Mouse (Mus musculus) kidney, adult 11 months (tissue): ENCODE data around the gene Alad.
"Not testable (repeated sequence)": the region's sequence is repeated elsewhere in the genome, so short reads cannot be mapped to it uniquely, and the experiment has no call there.

Experiments used
- DNase-seq: peaks from one replicate; pipeline ENCODE4 v3.0.0; 2022

The Alad gene

DNA sequence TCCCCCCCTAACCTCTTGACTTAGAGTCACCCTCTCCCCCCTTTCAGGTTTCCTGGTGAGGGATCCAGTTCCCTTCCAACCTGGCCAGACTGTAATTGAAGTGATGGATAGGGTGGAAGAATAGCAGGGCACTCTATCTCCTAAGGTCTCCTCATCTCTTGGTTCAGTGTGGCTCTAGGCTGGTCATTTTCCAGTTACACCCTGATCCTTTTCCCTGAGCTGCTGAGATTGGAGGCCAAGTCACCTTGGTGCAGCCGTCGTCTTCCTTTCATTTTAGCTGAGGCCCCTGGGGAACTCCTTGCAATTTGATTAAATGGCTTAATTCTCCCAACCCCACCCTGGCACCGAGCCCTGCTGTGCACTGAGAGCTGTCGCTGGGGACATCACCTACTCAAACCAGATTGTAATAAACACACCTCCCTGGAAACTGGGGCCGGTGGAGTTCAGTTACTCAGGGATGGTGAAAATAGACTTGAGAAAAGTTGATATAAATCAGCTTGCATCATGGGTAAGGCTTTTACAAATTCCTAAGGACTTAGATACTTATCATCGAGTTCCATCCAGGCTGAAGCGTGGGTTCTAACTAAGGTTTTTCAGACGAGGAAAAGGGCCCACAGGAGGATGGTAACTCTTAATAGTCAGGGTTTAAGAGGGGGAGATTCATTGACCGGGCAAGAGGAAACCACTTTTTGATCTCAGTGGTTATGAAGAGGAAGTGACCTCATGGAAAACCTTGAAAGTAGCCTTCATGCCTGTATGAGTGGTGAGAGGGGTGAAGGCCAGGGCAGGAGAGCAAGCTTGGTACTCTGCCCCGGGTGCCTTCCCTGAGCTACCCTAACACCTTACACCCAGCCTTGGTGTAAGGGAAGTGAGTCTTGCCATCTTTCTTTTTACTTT is 38.8 kb downstream of the Alad start:
- peak; percentile 40 for DNase-seq

DNA sequence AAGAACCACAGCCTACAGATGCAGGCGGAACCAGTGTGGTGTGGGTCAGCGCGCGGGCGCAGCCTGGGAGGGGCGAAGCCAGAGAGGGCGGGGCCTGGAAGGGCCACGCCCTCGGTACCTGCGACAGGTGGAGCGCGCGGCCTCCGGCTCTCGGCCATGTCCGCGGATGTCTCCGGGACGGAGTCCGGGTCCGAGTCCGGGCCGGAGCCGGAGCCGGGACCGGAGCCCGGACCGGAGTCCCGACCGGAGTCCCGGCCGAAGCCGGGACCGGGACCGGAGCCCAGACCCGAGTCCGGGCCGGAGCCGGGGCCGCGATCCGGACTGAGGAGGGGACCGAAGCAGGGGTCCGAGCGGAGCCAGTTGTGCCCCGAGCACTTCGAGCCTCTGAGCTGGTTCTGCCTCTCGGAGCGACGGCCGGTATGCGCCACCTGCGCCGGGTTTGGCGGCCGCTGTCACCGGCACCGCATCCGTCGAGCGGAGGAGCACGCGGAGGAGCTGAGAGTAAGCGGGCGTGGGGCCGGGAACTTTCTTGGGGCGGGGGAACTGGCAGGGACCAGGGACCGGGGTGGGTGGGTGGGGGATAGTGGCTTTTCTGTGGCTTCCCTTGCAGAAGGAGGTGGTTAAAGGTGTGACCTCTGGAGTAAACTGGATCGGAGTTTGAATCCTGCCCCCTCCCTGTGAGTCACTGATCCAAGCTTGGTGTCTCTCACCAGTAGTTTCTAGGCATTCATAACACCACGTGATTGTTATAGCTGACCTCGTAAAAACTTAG is 39.6 kb downstream of the Alad start, which contains the start of gene Bspry:
TSS of gene Bspry (plus strand) at position 117 of the 772 bp plus-strand sequence.
- DNase-seq: peak; percentile 79

DNA sequence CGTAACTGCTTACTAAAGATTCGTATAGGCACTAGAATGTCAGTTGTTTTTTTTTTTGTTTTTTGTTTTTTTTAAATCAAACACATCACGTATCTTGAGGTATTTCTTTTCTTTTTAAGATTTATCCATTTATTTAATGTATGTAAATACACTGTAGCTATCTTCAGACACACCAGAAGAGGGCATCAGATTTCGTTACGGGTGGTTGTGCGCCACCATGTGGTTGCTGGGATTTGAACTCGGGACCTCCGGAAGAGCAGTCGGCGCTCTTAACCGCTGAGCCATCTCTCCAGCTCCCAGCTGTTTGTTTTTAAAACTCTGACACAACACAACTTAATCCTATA is 40.2 kb downstream of the Alad start:
- DNase-seq: not testable (repeated sequence)

DNA sequence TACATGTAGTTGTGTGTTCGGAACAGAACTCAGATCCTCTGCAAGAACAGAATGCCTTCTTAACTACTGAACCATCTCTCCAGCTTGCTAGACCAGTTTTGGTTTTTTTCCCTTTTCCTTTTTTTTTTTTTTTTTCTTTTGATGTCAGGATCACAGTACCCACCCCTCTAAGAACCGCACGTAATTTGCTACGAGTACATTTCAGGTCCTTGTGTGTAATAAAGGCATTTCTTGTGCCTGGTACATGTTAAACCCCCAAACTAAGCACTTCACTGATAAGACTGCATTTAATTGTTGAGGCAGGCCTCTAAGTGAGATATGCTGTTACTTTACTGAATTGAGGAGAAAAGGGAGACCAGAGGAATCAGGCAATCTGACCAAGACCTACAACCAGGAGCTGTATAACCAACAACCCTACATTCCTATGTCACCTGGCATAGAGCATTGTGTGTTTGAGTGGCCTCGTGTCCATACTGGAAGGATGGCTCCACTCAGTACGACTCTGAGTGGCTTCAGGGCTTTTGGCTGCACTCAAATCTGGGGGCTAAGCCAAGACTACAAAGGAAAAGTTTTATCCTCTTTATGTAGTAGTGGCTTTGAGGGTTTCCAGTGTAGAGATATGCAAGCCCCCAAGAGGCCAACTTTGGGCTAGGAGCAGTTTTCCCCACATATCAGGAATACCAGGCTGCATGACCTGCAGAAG is 42.0 kb downstream of the Alad start:
- DNase-seq: no peak

DNA sequence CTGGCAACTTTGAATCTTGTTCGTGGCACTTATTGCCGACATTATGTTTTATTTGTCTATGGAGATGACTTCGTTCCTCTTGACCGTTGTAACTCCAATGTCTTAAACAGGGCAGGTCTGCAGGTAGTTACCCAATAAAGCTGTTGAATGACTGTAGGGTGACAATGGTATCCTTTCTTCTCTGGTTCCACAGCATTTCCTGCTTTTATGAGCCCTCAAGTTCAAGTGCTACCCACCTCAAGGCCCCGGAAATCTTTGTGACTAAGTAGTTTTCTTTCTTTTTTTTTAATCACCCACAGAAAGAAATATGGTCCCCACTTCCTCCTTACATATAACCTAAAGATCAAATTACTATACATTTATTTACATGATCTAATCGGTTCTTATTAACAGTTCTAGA is 43.9 kb downstream of the Alad start:
- DNase-seq: no peak

DNA sequence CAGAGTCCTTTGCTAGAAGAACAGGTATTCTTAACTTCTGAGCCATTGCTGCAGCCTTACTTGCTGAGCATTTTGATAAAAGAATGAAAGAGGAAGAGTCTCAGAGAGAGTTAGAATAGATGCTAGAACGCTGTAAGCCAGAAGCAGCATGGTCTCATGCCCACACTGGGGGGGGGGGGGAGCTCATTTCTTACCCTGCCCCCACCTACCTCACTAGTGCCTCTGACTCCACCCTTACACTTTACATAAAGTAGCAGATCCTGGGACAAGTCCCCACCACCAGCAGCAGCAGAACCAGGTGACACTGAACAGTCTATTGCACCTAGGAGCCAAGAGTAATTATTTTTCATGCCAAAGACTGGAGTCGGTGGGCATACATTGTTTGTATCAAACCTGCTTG is 44.6 kb downstream of the Alad start:
- DNase-seq: no peak

DNA sequence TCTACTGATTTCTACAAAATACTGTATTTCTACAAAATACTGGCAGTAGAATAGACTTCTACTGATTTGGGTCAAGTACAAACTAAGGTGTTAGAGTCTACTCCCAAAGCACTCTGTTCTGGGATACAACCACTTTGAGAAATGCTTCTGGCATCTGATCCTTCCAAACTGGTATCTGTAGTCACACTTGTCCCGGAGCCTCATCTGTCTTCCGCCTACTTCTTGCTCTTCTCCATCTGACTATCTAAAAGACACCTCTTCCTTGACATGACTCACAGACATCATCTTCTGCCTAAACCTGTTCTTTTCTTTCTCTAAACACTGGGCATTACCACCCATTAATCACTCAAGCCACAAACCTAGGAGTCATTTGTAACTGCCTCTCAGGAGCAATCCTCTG is 47.6 kb downstream of the Alad start:
- no peak for DNase-seq

DNA sequence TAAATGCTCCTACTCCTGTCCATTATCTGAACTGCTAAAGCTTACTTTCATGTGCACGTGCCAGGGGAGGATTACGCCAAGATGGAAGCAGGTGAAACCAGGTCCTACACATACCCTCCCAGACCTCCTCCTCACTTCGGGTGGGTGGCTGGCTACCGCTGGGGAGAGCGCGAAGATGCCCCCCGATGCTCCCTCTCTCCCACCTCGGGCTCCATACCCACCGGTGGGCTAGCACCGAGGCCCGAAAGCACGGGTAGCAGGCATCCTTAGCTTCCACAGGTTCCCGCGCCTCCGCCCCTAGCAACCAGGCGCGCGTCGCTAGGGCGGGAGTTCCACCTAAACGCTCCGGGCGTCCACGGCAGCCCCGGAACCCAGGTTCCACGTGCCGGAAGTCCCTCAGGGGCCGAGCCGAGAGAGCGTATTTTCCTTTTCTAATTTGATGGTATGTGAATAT is 49.1 kb downstream of the Alad start, which contains the start of gene Wdr31:
TSS of gene Wdr31 (minus strand) at position 299 of the 454 bp plus-strand sequence.
- DNase-seq: peak; percentile 68

DNA sequence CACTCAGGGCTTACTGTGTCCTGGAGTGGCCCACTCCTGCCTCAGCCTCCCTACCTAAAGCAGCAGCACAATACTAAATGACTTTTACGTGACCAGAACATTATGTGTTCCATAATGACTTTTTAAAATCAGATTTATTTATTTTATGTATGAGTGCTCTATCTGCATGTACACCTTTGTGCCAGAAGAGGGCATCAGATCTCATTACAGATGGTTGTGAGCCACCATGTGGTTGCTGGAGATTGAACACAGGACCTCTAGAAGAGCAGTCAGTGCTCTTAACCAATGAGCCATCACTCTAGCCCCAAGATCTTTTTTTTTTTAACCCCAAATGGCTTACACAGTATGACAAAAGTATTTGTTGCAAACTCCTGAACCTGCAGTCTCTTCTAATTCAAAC is 51.6 kb downstream of the Alad start:
- DNase-seq: no peak

DNA sequence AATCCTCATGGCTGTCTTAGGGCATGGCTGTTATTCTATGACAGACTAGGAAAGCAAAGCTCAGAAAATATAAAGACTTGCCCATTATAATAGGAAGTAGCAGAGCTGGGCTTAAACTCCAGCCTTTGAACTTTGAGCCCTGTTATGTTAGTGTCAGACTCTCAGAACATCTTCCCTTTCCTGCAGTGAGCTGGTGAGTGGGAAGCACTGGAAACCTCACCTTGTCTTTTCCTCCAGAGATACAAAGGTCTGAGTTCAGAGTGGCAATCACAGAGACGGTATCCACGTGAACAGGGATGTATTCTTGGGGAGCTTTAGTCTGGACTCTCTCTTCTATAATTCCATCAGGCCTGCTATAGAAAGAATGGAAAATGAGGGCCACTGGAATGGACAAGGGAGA is 56.6 kb downstream of the Alad start:
- DNase-seq: peak; percentile 42

DNA sequence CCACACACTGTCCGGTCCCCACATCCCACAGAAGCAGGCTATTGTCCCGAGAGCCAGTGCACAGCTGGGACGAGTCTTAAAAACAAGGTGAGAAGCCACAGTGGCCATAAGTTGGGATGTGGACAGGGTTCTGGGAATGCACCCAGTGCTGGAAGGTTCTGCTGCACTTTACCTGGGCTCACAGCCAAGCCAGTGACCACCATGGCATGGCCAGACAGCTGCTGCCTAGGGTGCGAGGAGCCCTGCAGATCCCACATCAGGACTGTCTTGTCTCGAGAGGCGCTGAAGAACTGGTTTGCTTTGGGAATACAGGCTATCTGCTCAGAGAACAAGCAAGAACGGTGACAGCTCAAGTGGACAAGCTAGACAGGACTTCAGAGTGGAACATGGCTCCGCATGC is 59.4 kb downstream of the Alad start:
- no peak for DNase-seq
